ENCODE assay signal across 16 mouse cellular contexts in the genomic region with DNA sequence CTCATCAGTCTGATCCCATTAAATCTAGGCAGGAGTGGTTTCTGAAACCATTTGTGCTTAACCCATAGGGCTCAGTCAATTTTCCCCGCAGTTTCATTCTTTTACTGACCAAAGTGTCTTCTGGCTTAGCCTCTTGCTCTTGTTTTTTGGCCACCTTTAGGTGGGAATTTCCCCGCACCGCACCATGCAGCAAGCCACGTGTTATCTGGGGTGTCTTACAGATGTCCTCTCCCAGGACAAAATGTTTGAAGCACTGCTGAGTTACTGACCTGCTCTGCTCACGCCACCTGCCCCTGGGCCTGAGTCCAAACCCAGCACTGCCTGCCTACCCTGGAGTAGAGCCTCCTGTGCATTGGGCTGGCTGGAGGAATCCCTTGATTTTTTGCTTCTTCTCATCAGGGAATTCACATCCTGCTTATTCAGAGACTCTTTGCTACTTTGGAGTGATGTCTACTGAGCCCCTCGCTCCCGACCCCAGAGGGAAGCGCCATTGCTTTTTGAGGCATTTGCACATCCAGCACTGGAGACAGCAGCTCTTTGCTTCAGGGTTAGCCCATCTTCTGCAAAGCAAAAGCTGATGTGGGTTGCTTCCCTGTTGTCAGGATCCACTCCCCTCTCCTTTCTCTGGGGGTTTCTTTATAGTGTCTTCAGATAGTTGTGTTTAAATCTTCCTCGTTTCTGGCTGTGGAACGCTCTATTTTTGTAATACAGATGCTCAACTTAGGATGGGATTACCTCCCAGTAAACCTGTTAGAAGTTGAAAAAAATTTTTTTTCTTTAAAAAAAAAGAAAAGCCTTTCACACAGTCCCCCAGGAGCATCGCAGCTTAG.
DNase-seq lines count a peak whose midpoint lies in the region; ATAC-seq and TF ChIP-seq lines count a peak whose summit lies in the region.
"Had no signal": no experiment of that assay in that cellular context is flagged by ENCODE, and none has a peak within 500 bp of the region (broad histone marks: within the 10 kb centered on the region; RNA-seq: fewer than 3 reads in every experiment).

No protein-coding gene starts in this region.

- H3K4me1 ChIP-seq in heart, embryonic 13.5 days = peaks cover 79% of the 10 kb centered on the region
- peaks cover 65% of the 10 kb centered on the region for H3K4me1 ChIP-seq in heart, embryonic 12.5 days (replicated peaks)
- H3K4me1 ChIP-seq in cerebellum, adult 2 months (ENCODE audit: control insufficient read depth, insufficient read depth, low read length) = peaks cover 17% of the 10 kb centered on the region
- H3K4me1 ChIP-seq in kidney, embryonic 15.5 days = peaks cover 12% of the 10 kb centered on the region

- peaks cover 7% of the 10 kb centered on the region for H3K36me3 ChIP-seq in heart, embryonic 13.5 days
- peaks cover 7% of the 10 kb centered on the region for H3K36me3 ChIP-seq in heart, embryonic 12.5 days
- H3K36me3 ChIP-seq in kidney, embryonic 15.5 days = peaks cover 7% of the 10 kb centered on the region

- no peak for TF ChIP-seq POLR2A in cerebellum, adult 2 months (IDR thresholded peaks at IDR 0.05; ENCODE audit: borderline replicate concordance, insufficient read depth, low read length)

- H3K9me3 ChIP-seq in heart, embryonic 13.5 days = no peaks in the 10 kb centered on the region
- no peaks in the 10 kb centered on the region for H3K9me3 ChIP-seq in heart, embryonic 12.5 days (replicated peaks)
- H3K9me3 ChIP-seq in kidney, embryonic 15.5 days (replicated peaks) = no peaks in the 10 kb centered on the region
- H3K9me3 ChIP-seq: embryonic facial prominence, embryonic 13.5 days; liver, embryonic 13.5 days had no signal

- TF ChIP-seq CTCF in cerebellum, adult 2 months (IDR thresholded peaks at IDR 0.05; ENCODE audit: borderline replicate concordance, insufficient read depth, low read depth, low read length) = no peak

- peak overlapping the region; percentile 38; the same call in 1 of the 2 replicates for H3K9ac ChIP-seq in heart, embryonic 13.5 days
- H3K9ac ChIP-seq in heart, embryonic 12.5 days = no peak overlapping the region
- H3K9ac ChIP-seq in kidney, embryonic 15.5 days = no peak overlapping the region
- H3K9ac ChIP-seq: embryonic facial prominence, embryonic 13.5 days; hindbrain, embryonic 14.5 days; liver, embryonic 13.5 days had no signal

- 65% methylated on average over 11 of the region's 11 CpGs for WGBS in heart, embryonic 13.5 days
- WGBS in heart, embryonic 12.5 days = 71% methylated on average over 11 of the region's 11 CpGs
- WGBS in cerebellum, adult 2 months = 28% methylated on average over 11 of the region's 11 CpGs
- 74% methylated on average over 11 of the region's 11 CpGs for WGBS in kidney, embryonic 15.5 days

- no peak overlapping the region for H3K4me2 ChIP-seq in heart, embryonic 13.5 days
- H3K4me2 ChIP-seq in heart, embryonic 12.5 days = no peak overlapping the region
- H3K4me2 ChIP-seq in kidney, embryonic 15.5 days = no peak overlapping the region
- H3K4me2 ChIP-seq: embryonic facial prominence, embryonic 13.5 days; hindbrain, embryonic 14.5 days; liver, embryonic 13.5 days had no signal

- no peak overlapping the region for H3K4me3 ChIP-seq in heart, embryonic 13.5 days
- H3K4me3 ChIP-seq in heart, embryonic 12.5 days = no peak overlapping the region
- H3K4me3 ChIP-seq in cerebellum, adult 2 months (replicated peaks; ENCODE audit: insufficient read depth, low read depth, low read length) = no peak overlapping the region
- no peak overlapping the region for H3K4me3 ChIP-seq in kidney, embryonic 15.5 days (replicated peaks)
- H3K4me3 ChIP-seq: embryonic facial prominence, embryonic 13.5 days; liver, embryonic 13.5 days had no signal

- DNase-seq in thymus, postnatal 4 days = peak; percentile 22
- DNase-seq in thymus, postnatal 10 days (ENCODE audit: low spot score in 2 of 2) = no peak
- DNase-seq in cerebellum, adult 2 months = peak; percentile 61 to 75
- no peak for DNase-seq in retina, embryonic 14.5 days (ENCODE audit: low spot score)
- DNase-seq: adrenal gland, adult 2 months; gastrocnemius, postnatal 36 days; liver, embryonic 13.5 days; right cerebral cortex, adult 18-20 months had no signal

- no peaks in the 10 kb centered on the region for H3K27me3 ChIP-seq in heart, embryonic 13.5 days (replicated peaks)
- no peaks in the 10 kb centered on the region for H3K27me3 ChIP-seq in heart, embryonic 12.5 days (replicated peaks)
- no peaks in the 10 kb centered on the region for H3K27me3 ChIP-seq in cerebellum, adult 2 months (ENCODE audit: control insufficient read depth, insufficient read depth, low read length)
- no peaks in the 10 kb centered on the region for H3K27me3 ChIP-seq in kidney, embryonic 15.5 days
- H3K27me3 ChIP-seq: embryonic facial prominence, embryonic 13.5 days; liver, embryonic 13.5 days had no signal

- no peak for ATAC-seq in heart, embryonic 13.5 days (ENCODE audit: extremely low read depth, insufficient number of reproducible peaks, low FRiP score, low TSS enrichment)
- ATAC-seq in heart, embryonic 12.5 days (ENCODE audit: insufficient number of reproducible peaks, low FRiP score) = no peak
- no peak for ATAC-seq in kidney, embryonic 15.5 days (replicated peaks; ENCODE audit: low FRiP score)
- ATAC-seq: intestine, postnatal 0 days; midbrain, embryonic 16.5 days had no signal

- H3K27ac ChIP-seq in heart, embryonic 13.5 days (replicated peaks) = no peak overlapping the region
- H3K27ac ChIP-seq in heart, embryonic 12.5 days (ENCODE audit: poor library complexity, severe bottlenecking) = no peak overlapping the region
- no peak overlapping the region for H3K27ac ChIP-seq in cerebellum, adult 2 months (ENCODE audit: insufficient read depth, low read length)
- no peak overlapping the region for H3K27ac ChIP-seq in kidney, embryonic 15.5 days
- H3K27ac ChIP-seq: hindbrain, embryonic 14.5 days; kidney, postnatal 0 days; liver, embryonic 13.5 days had no signal

Comparison
In these comparisons a context has a peak if more than half of its experiments do, and no peak if none do; other contexts are left out.
1. DNase-seq: peak in thymus, postnatal 4 days (single experiment) and cerebellum, adult 2 months (2 of 2); none in thymus, postnatal 10 days (0 of 2) and retina, embryonic 14.5 days (single experiment).